Mouse (Mus musculus): ENCODE measurements around the gene Efna2.

Gene Efna2

GRCm38 (mm10) chr10:80170601-80171021, 8.7 kb upstream of the Efna2 start:
- peak; percentile 48 for DNase-seq

GRCm38 (mm10) chr10:80171252-80171651, 8.0 kb upstream of the Efna2 start:
- DNase-seq: peak; percentile 38

- peak; percentile 41 for DNase-seq
Observed at GRCm38 (mm10) chr10:80171760-80172526, 7.3 kb upstream of the Efna2 start.

- DNase-seq: peak; percentile 83
Observed at GRCm38 (mm10) chr10:80172527-80173292, 6.6 kb upstream of the Efna2 start, which contains the start of gene 1600002K03Rik. 1600002K03Rik (plus strand) TSS chr10:80172944.

- no peak for DNase-seq
Observed at GRCm38 (mm10) chr10:80173358-80173757, 5.9 kb upstream of the Efna2 start.

GRCm38 (mm10) chr10:80173955-80174640, 5.2 kb upstream of the Efna2 start:
- peak; percentile 41 for DNase-seq

GRCm38 (mm10) chr10:80174705-80175104, 4.6 kb upstream of the Efna2 start:
- DNase-seq: peak; percentile 36

- peak; percentile 40 for DNase-seq
Observed at GRCm38 (mm10) chr10:80175536-80176269, 3.6 kb upstream of the Efna2 start.

- DNase-seq: no peak
Observed at GRCm38 (mm10) chr10:80176270-80176834, 2.9 kb upstream of the Efna2 start.

GRCm38 (mm10) chr10:80177441-80178279, 1.6 kb upstream of the Efna2 start:
- no peak for DNase-seq

GRCm38 (mm10) chr10:80180288-80180687, 1.0 kb downstream of the Efna2 start:
- no peak for DNase-seq

GRCm38 (mm10) chr10:80180823-80181222, 1.5 kb downstream of the Efna2 start:
- DNase-seq: no peak

- no peak for DNase-seq
Observed at GRCm38 (mm10) chr10:80182547-80182946, 3.3 kb downstream of the Efna2 start.

- DNase-seq: no peak
Observed at GRCm38 (mm10) chr10:80186649-80187048, 7.4 kb downstream of the Efna2 start.

GRCm38 (mm10) chr10:80187739-80188138, 8.5 kb downstream of the Efna2 start:
- no peak for DNase-seq

- DNase-seq: no peak
Observed at GRCm38 (mm10) chr10:80188453-80189024, 9.3 kb downstream of the Efna2 start.

- DNase-seq: no peak
Observed at GRCm38 (mm10) chr10:80189999-80190398, 10.7 kb downstream of the Efna2 start.

- no peak for DNase-seq
Observed at GRCm38 (mm10) chr10:80190491-80191051, 11.3 kb downstream of the Efna2 start.

- no peak for DNase-seq
Observed at GRCm38 (mm10) chr10:80193976-80194375, 14.7 kb downstream of the Efna2 start.

GRCm38 (mm10) chr10:80194441-80194840, 15.2 kb downstream of the Efna2 start:
- no peak for DNase-seq

- DNase-seq: no peak
Observed at GRCm38 (mm10) chr10:80196167-80196566, 16.9 kb downstream of the Efna2 start.

Measured in cerebellum, adult 11 months (tissue).